Mouse (Mus musculus): ENCODE results near the gene Arhgef12.

Gene Arhgef12

GRCm38 (mm10) chr9:43109125-43109524 is 2.1 kb upstream of the Arhgef12 start:
- DNase-seq (ENCODE audit: low read depth, low spot score), result no peak

DNA sequence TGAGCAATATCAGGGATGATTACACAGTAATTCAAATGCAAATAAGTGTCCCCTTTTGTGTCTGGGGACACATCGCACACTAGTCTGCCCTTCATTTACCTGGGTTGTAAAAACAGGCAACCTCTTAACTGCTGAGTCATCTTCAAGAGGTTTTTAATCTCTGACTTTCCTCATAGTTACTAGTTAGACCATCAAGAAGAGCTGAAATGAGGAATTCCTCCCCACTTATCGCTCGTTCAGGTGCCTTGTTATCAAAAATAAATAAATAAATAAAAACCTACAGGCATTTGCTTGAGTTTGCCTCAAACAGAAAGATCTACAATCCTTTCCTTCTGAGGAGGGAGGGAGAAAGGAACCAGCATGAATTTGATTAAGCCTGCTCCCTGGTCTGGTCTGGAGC is 1.7 kb upstream of the Arhgef12 start:
- no peak for DNase-seq (ENCODE audit: low read depth, low spot score)

GRCm38 (mm10) chr9:43108081-43108480 is 1.0 kb upstream of the Arhgef12 start:
- DNase-seq (ENCODE audit: low read depth, low spot score), result no peak

DNA sequence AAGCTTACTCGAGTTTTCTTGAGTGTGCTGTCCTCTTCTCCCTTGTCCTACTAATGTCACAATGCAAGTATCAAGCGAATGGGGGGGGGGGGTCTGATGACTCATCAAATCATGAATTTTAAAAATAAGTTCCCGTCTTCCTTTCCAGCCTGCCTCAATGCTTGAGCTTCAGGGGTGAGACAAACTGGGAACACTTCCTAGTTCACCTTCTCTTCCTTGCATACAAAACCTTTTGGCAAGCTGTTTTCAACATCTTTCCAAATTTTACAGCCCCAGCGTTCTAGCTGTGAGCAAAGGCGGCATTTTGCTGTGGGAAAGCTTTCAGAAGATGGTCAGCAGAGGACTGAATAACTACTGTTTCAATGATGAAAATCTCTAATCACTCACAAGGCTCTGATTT is 516 bp upstream of the Arhgef12 start:
- DNase-seq (ENCODE audit: low read depth, low spot score), result no peak

- peak; percentile 42 for DNase-seq (ENCODE audit: low read depth, low spot score)
Observed at GRCm38 (mm10) chr9:43106426-43107186, 433 bp downstream of the Arhgef12 start.

DNA sequence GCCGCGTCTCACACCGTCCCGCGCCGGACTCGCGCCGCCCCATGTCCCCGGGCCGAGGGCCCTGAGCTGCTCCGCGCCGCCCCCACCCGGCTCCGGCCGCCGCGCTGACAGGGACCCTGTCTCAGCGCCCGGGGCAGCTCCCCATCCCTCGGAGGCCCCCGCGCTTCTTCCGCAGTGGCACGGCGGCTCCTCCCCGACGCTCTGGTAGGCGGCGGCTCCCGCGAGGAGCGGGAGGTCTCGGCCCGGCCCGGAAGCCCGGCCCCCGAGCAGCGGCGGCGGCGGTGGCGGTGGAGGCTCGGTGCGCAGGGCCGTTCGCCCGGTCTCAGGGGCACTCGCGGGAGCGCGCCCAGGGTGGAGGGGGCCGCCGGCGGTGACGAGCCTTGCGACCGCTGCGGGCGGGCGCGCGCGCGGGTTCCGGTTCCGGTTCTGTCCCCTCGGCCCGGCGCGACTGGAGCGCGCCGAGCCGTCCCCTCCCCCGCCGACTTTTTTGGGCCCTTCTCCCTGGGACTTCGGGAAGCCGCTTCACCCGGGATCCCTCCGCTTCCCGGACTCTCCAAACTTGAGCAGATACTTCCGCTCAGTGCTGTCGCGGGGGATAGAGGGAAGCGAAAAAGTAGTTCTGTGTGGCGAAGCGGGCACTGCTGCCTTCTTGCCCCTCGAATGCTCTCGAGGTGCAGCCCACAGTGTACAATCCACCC is 1.2 kb downstream of the Arhgef12 start:
- DNase-seq (ENCODE audit: low read depth, low spot score), result peak; percentile 93

DNA sequence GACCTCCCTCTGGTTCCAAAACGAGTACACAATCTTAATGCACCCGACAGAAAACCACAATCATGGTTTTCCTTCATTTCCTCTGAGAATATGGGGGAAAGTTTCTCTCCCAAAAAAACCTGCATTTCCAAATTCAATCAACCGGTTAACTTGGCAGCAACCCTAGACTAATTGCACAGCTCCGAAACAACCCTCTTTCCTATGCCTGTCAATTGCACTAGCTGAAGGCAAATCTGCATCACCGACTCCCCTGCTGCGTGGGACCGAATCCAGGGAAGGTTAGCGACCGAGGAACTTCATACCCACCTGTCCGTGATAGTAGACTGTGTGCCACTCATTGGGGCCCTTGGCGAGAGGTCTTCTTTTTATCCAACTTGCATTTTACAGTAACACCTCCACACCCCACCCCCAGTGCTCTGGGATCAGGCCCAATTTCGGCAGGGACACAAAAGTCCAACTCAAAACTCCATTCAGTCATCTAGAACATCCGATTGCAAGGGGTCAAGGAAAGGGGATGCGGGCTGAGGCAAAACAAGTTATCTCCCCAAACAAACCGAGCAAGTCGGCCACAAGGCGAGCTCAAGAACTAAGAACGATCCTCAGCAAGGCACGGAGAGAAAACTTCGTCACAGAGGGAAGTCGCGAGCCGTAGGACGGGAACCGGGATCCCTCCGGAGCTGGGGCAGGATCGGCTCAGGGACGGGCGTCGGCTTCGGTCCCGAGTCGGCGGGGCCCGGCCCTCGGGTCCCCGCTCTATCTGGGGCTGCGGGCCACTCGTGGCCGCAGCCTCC is 2.0 kb downstream of the Arhgef12 start:
- DNase-seq (ENCODE audit: low read depth, low spot score), result peak; percentile 45

DNA sequence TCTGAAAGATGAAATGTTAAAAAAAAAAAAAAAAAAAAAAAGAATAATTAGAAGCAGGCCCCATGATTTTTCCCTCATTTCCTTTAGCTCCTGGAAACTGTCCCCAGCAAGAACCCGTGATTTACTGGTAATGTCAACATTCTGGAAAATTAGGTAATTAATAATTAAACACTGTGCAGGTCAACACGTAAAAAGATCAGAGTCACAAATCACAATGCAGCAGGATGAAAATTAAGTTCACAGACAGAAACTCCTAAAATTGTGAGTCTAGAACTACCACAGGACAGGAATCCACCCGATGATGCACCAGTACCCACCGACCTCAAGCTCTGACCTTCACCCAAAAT is 2.5 kb downstream of the Arhgef12 start:
- DNase-seq (ENCODE audit: low read depth, low spot score), result no peak

DNA sequence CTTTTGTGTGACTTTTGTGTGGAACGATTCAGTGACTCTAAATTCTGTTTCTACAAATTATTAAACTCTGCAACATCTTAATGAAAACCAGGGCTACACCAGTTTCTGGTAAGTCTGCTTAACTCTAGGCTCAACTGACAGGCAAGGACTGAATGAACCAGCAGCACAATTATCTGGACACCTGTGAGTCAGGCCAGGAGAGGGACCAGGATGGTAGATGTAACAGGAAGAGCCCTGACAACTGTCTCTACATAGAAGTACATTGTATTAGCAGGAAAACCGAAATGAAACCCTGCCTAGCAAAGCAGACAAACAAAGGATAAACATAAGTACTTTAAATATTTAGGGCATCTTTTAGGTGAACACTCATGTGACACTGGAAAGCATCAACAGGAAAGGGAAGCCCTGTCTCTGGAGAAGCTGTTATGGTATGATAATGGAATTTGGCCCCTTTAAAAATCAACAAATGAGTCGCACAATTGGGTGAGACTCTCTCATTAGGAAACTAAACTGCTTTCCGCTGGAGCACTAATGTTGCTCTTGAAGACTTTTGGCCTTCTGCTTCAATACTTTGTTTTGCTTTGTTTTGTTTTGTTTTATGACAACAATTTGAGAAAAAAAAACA is 3.3 kb downstream of the Arhgef12 start:
- DNase-seq (ENCODE audit: low read depth, low spot score), result no peak

DNA sequence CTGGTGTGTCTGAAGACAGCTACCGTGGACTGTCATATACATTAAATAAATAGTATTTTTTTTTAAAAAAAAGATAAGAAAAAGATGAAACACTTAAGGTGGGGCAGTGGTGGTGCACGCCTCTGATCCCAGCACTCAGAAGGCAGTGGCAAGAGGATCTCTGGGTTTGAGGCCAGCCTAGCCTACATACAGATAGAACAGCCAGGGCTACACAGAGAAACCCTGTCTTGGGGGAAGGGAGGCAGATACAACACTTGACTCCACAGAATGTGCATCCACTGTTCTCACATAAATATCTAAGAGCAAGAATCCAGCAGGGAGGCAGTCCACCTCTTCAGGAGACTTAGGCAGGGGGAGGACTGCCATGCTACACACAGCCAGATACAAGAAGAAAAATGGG is 4.1 kb downstream of the Arhgef12 start:
- DNase-seq (ENCODE audit: low read depth, low spot score), result no peak

DNA sequence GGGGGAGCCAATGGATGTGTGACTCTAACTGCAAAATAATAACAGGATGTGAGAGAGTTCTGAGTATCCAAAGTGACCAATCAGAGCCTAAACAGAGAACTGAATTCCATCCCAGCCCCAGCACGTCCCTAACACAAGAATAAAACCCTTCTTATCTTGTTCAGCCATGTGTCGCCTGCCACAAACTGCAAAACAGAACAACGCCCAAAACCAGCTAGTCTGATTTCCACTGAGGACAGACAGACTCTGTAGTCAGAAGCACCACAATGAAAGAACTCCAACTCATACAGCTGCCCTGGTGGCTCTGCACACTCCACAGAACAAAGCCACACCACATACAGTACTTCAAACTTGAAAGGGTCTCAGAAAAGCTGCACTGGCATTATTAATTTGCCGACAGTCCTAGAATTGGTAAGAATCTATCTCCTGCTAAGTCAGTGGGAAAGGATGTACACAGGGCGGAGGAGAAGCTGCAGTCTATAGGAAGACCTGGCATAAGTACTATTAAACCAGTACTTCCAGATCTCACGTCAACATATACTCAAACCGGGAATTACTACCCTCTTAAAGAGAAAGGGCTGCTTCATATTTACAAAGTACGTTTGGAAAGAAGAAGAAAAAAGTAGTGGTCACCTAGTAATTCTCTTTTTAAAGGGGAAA is 5.0 kb downstream of the Arhgef12 start:
- DNase-seq (ENCODE audit: low read depth, low spot score), result no peak

GRCm38 (mm10) chr9:43098922-43099321 is 8.1 kb downstream of the Arhgef12 start:
- DNase-seq (ENCODE audit: low read depth, low spot score), result no peak

DNA sequence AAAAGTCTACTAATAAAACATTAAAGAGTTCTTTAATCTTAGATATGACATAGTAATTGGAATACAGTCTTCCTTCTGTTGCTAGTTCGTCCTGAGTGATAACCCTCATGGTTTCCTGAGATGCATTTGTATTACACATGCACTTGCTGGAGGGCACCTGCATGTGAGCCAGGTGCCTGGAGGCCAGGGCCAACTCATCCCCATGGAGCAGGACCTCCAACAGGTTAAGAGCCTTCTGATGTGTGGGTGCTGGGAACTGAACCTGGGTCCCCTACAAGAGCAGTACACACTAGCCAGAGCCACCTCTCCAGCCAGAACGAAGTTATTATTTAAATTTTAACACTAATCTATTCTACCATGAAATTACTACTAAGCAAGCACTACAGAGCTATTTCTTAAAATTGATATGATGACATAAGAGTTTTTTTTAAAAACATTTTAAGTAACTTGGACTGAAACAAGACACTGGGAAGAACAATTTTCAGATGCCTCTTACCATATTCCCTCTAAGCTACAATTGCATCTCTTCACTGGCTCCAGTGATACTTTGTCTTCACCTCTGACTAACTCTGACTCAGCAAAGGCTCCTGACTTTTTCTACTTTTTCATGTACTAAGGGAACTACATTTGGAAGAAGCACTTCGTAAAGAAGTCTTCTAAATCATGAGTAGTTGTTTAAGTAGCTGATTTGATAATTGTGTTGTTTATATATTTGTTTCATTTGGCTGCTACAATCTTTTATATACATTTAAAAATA is 9.1 kb downstream of the Arhgef12 start:
- no peak for DNase-seq (ENCODE audit: low read depth, low spot score)

DNA sequence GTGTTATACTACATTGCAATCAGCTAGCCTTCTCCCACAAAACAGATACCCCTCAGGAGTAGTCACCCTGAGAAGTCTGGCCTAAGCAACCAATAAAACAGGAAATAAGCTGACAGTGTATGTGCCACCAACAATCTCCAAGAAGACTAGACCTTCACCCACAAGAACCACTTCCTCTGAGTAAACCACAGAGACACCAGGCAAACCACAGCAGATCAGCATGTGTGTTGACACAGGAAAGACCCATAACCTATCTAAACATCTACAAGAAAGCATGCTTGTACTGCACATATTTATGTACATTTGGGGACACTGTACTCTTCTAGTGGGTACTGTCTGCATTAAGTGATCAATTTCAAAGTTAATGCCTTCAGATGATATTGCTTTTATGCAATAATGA is 10.7 kb downstream of the Arhgef12 start:
- DNase-seq (ENCODE audit: low read depth, low spot score), result no peak

GRCm38 (mm10) chr9:43094828-43095227 is 12.2 kb downstream of the Arhgef12 start:
- no peak for DNase-seq (ENCODE audit: low read depth, low spot score)

DNA sequence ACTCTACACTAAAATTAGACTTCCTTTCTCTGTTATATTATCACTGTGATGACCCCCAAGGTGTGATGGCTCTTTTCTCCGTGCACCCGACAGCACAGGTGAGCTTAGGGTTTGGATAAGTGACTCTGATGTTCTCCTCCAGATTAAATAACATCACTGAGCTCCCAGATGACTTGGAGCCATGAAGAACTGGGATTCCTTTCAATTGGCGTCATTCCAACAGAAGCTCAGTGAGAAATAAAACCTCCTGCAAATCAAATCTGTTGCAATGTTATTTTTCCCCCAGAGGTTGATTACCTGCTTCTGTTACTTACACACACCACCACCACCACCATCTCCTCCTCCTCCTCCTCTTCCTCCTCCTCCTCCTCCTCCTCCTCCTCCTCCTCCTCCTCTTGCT is 13.2 kb downstream of the Arhgef12 start:
- no peak for DNase-seq (ENCODE audit: low read depth, low spot score)

DNA sequence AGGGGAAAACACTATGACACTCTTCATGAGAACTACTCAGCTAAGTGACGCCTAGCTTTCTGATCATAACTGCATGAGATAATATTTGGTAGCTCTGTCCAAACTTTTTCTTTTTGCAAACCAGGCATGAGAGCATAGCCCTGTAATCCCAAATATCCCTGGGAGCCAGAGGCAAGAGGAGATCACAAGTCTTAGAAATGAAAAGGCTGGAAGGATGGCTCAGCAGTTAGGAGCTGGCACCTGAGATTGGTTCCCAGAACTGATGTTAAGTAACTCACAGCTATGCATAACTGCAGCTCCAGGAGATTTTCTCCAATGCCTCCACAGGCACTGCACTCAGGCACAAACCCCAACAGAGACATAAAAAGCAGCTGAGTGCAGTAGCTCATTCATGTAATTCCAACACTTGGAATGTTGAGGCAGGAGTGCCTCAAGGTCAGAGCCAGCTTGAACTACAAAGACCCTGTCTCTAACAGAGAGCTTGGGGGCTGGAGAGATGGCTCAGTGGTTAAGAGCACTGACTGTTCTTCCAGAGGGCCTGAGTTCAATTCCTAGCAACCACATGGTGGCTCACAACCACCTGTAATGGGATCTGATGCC is 21.3 kb downstream of the Arhgef12 start:
- peak; percentile 35 for DNase-seq (ENCODE audit: low read depth, low spot score)

DNA sequence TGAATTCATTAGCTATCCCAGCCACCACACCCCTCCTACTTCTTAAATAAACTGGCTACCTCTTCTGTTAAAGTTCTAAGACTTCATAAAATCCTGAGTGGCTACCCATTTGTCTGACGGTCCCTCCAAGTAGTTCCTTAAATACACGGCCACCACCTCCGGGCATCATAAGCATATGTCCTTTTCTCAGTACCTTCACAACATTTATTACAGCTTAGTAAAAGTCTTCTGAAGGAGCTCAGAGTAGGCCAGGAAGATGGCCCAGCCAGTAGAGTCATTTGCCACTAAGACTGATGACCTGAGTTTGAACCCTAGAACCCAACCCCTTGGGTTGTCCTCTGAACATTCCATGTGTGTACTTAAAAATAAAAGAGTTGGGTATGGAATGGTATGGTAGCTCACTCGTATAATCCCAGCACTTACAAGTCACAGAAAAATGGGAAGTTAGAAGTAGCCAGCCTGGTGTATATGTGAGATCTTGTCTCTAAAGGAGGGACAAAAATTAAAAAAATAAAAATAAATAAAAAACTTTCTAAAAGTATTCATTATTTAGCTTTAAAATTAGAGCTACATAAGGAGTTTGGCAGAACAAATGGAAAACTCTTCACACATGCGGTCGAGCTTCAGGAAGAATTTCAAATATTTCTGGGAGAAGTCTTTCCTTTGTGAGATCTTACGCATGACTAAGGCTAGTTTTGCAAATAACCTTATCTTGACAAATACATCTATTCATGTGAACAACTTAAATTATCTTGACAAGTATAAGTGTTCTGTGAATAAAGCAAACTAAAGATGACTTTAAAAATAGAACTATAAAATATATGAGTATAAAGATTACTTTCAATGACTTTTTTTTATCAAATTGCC is 22.3 kb downstream of the Arhgef12 start:
- DNase-seq (ENCODE audit: low read depth, low spot score), result no peak

DNA sequence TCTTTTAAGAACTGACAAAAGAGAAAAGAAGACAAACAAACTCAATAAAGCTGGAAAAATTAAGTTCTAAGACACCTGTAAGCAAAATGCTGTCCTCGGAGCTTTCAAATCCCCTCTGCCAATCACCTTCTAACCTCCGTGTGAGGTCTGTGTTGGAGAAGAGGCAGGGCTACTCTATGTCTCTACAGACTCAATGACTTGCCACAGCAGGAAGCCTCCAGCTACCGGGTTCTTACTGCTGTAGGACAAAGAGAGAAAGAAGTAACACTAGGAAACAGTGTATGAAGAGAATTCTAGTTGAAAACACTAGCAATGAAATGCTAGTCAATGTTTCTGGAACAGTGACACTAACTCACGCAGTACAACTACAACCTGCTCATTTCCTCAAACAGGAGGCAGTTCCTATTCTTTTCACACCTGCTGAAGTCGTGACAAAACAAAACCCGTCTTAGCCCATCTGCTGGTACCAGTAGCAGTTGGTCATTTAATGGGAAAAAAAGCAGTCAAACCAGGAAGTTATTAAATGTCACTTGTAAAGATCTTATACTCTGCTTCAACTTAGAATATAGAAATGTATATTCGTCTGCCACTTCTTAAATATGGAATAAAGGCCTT is 23.5 kb downstream of the Arhgef12 start:
- peak; percentile 69 for DNase-seq (ENCODE audit: low read depth, low spot score)
